Mouse (Mus musculus): ENCODE results near the gene Ap5z1.
A peak's percentile ranks its signal among the peaks of the same experiment; 100 is the strongest.

Gene Ap5z1

GRCm38 (mm10) chr5:142469796-142470195, 6.1 kb downstream of the Ap5z1 start:
- DNase-seq (ENCODE audit: low spot score in 2 of 2): no peak

DNA sequence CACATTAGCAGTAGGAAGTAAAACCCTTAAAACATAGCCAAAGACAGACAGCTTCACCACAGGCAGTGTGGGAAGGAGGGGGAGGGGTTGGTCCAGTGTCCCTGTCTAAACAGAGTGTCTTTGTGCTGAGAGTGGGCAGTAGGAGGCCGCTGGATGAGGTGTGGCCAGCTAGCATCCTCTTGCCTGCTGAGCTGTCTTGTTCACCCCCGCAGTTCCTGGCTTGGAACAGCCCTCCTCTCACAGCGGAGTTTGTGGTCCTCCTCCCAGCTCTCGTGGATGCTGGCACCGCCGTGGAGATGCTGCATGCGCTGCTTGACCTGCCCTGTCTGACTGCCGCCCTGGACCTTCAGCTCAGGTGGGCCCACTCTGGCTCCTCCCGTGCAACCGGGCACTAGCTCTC, 10.0 kb downstream of the Ap5z1 start:
- DNase-seq (ENCODE audit: low spot score in 2 of 2): no peak

GRCm38 (mm10) chr5:142475669-142476068, 11.9 kb downstream of the Ap5z1 start:
- DNase-seq (ENCODE audit: low spot score in 2 of 2): no peak

DNA sequence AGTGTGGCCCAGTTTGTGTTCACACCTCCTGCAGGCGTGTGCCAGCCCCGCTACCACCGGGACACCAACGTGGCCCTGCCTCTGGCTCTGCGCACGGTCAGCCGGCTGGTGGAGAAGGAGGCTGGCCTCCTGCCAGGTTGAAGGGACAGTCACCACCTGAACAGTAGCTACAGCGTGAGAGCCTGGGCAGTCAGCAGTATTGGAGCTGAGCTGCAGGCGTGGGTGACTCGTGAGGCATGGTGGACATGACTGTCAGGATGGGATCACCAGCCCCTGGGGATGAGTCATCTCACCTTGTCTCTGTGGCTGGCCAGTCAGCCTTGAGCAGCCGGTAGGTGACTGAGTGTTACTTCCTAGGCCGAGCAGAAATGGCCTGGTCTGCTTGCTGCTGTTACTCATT, 13.6 kb downstream of the Ap5z1 start:
- no peak for DNase-seq (ENCODE audit: low spot score in 2 of 2)

DNA sequence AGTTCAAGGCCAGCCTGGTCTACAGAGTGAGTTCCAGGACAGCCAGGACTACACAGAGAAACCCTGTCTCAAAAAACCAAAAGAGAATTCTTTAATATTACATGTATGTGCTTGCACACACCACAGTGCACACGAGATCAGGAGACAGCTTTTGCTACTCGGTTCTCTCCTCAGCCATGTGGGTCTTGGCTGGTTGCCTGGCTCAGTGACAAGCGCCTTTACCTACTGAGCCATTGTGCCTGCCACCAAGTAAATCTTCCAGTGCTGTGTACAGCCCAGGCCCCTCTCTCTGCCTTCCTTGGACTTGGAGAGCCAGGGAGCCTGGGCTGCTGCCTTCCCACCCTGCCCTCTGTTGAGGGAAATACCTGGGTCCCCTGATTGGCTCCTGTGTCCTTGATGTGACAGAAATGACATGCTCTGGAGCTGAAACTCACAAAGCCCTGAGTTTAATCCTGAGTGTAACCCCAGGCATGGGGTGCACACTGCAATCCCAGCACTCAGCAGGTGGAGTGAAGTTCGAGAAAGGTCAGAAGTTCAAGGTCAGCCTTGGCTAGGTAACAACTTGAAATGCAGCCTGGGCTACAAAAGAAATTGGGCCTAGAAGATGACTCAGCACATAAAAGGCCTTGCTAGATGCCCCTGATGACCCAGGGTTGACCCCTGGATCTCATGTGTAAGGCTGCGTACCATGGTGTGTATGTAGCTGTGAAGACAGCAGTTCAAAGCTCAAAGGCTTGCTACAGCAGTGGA, 14.3 kb downstream of the Ap5z1 start:
- DNase-seq (ENCODE audit: low spot score in 2 of 2): no peak

DNA sequence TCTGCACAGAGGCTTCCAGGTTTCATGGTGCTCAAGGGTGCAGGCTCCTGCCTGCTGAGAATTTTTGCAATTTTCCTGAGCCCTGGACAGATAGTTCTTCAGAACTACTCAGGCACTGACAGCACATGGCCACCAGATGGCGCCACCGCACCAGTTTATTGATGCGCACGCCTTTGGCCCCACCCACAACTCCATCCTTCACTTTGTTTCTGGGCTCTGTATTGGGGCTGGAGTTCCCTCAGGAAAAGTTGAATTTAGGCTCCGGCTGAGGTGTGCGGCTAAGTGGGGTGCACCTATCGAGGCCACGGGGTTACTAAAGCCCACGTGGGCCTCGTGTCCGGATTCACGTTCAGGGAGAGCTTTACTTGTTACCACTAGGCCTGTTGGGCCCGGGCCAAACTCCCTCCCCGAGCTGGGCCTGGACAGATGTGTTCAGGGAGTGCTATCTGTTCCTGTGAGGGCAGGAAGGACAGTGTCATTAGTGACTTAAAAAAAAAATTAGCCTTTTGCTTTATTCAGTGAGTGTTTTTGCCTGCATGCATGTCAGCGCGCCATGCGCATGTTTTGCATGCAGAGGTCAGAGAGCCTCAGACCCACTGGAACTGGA, 15.2 kb downstream of the Ap5z1 start:
- peak; percentile 61 to 76 for DNase-seq (ENCODE audit: low spot score in 2 of 2)

DNA sequence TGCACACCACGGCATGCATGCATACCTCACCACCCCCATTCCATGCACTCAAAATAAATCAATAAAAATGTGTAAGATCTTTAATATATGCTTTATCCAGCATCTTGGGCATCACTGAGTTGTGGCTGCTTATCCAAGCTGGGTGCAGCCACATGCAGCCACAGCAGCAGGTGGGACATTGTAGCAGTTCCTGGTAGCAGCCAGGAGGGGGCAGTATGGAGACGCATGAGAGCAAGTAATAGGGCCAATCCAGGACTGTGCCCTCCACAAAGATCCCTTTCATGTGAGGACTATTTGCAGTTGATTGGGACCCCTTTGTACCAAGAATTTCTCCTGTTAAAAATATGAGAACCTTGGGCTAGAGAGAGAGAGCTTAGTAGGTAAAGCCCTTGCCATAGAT, 18.8 kb downstream of the Ap5z1 start:
- no peak for DNase-seq (ENCODE audit: low spot score in 2 of 2)

GRCm38 (mm10) chr5:142483581-142483980, 19.8 kb downstream of the Ap5z1 start:
- DNase-seq (ENCODE audit: low spot score in 2 of 2): no peak

GRCm38 (mm10) chr5:142486654-142487053, 22.9 kb downstream of the Ap5z1 start:
- DNase-seq (ENCODE audit: low spot score in 2 of 2): no peak

- DNase-seq (ENCODE audit: low spot score in 2 of 2): no peak
These were observed 26.4 kb downstream of the Ap5z1 start for GRCm38 (mm10) chr5:142489955-142490707.

- DNase-seq (ENCODE audit: low spot score in 2 of 2): no peak
These were observed 29.6 kb downstream of the Ap5z1 start for GRCm38 (mm10) chr5:142493307-142493706.

DNA sequence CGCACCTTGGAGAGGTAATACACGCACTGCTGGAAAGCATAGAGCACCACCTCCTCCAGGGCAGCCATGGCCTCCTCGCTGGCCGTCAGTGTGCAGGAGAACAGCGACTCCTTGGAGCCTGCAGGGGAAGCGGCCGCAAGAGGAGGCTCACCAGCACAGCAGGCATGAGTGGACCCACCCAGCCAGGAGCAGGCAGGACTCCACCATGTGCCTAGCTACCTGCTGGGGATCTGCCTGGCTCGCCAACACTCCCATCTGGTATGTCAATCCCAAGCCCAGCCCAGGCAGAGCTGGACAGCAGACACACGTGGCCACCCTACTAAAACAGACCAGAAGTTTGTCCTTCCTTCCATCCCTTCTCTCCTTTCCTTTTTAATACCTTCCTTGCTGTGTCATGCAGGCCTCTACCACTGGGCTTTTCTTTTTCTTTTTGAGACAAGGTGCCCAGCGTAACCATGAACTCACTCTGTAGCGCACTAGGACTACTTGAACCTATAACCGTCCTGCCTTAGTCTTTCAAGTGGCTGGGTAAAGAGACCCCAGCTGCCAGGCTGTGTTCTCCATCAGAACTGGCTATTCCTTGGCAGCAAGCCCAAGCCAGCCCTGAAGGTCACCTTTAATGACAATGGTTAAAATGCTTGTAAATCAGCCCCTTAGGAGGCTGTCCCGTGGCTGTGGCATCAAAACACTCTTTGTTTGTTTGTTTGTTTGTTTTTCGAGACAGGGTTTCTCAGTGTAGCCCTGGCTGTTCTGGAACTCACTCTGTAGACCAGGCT, 31.8 kb downstream of the Ap5z1 start:
- no peak for DNase-seq (ENCODE audit: low spot score in 2 of 2)

DNA sequence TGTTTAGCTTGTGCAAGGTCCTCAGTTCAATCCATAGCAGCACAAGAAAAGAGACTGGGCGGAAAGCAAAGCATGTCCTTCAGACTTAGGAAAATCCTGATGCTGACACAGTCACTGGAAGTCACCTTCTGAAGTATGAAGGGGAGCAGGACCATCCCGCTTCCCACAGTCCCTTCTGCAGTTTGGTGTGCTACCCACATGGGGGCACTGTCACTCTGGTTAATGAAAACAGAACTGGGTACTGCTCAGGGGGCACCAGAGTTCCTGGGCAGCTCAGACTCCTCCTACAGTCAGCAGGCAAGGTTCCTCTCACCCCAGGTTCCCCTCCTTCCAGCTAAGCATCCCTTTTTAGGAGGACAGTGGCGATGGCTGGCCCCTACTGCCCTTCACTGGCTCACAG, 35.2 kb downstream of the Ap5z1 start:
- no peak for DNase-seq (ENCODE audit: low spot score in 2 of 2)

GRCm38 (mm10) chr5:142500918-142501317, 37.2 kb downstream of the Ap5z1 start:
- DNase-seq (ENCODE audit: low spot score in 2 of 2): no peak

DNA sequence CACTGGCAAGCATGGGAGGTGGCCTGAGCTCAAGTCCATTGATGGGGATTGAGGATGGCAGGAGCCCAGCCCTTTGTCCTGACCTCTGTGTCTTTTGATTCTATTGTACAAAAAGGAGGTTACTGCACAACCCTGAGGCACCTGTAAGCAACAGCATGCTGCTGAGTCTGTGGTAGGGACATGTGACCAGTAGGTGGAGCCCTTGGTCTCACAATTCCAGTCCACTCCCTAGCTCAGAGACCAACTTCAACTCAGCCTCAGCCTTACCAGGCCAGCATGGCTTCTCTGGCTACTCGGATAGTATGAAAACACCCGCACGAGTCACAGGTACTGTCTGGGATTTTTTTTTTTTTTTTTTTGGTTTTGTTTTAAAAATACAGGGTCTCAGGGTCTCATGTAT, 38.7 kb downstream of the Ap5z1 start:
- peak; percentile 66 to 76 for DNase-seq (ENCODE audit: low spot score in 2 of 2)

DNA sequence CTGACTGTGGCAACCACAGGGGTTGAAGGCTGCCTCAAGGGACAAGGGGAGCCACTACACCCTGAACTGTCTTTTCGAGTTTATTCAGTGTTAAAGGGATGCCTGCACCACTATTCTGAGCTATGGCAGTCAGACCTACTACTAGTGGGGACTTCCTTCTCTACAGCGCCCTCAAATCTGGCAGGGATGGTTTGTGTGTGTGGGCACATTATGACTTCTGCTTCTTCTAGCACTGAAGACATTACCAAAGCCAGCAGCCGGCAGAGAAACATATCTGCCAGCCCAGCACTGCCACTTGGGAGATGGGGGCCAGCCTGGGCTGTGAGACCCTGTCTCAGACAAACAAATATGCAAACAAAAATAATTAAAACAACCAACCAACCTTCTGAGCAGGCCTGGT, 40.4 kb downstream of the Ap5z1 start:
- no peak for DNase-seq (ENCODE audit: low spot score in 2 of 2)

- no peak for DNase-seq (ENCODE audit: low spot score in 2 of 2)
These were observed 42.1 kb downstream of the Ap5z1 start for GRCm38 (mm10) chr5:142505695-142506423.

- DNase-seq (ENCODE audit: low spot score in 2 of 2): no peak
These were observed 45.7 kb downstream of the Ap5z1 start for GRCm38 (mm10) chr5:142509141-142510060.

DNA sequence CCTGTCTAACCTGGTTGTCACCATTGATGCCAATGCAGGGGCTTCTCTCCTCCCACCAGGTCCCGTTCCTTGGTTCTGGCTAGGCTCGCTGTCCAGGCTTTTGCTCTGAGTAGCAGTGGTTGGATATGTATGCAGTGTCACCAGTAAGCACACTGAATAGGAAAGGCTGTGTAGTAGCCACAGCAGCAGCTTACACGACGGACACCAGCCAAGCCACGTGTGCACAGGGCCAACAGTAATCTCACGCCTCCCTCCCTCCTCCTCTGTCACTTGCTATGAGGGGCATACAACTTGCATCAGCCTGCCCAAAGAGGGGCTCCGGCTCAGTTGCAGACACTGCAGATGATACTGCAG, 46.3 kb downstream of the Ap5z1 start:
- DNase-seq (ENCODE audit: low spot score in 2 of 2): no peak

DNA sequence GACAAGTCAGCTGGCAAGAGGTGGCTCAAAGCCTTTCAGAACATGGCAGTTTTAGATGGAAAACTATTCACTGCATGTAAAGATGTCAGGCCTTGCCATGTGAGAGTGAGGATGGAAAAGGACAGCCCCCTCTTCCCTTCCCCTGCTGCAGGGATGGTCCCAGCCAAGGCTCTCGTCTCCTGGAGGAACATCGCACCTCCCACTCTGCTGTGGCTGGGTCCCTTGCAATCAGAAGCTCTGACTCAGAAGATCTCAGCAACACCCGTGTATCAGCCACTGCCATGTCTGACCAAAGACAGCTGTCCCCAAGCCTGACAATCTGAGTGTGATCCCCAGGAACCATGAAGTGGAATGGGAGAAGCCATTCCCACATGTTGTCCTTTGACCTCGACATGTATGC, 48.4 kb downstream of the Ap5z1 start:
- DNase-seq (ENCODE audit: low spot score in 2 of 2): no peak
